Mouse (Mus musculus) liver, postnatal 0 days (tissue): Measurements from ENCODE around the gene Taf3.

Experiments used
- CTCF ChIP-seq: sonication (generic); IDR thresholded peaks from 2 replicates; pipeline ENCODE4 v1.5.1; 2016; ENCODE audit warnings: antibody characterized with exemption, low read depth
- EP300 ChIP-seq: IDR thresholded peaks from 2 replicates; pipeline ENCODE4 v1.6.1; 2016; ENCODE audit warnings: antibody characterized with exemption, low read depth, mild to moderate bottlenecking

DNA sequence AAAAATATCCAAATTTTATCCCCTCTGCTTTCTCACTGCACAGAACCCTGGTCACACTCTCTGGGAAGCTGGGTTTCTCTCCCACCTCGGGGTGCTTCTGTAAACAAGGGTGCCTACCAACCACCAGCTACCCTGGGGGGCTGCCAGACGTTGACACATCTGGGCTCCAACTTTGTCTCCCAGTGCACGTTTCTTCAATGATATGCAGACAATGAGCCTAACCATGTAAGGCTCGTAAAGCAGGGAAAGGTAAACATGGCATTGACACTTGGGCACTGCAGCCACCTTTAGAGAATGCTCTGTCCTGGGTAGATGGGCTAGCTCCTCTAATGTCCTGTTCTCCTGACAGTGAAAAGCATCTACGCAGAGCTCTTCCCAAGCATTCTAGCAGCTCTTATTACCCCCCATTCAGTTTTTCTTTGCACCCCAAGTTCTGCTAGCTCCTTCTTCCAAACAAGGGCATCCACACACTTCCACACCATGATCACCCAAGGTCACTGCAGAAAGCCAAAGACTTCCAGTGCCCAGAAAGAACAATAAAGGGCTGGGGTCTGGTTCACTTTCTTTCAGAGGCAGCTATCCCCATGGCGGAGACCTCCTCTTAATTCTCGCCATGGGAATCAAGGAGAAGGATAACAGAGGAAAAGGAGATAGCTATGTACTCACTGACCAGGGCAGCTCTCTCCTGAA lies 161.3 kb downstream of the Taf3 start:
- TF ChIP-seq EP300: no peak
- TF ChIP-seq CTCF: no peak
